Mouse (Mus musculus) forebrain, embryonic 11.5 days (tissue): ENCODE results near the gene Ccdc97. TPM values are rescaled to one million over a fixed set of nuclear protein-coding genes. Genes with fewer than 3 reads are reported as not detected.
A peak's percentile ranks its signal among the peaks of the same experiment; 100 is the strongest.

Experiments
- ATAC-seq: fragments of 200-750 bp; cut with Nextera tagmentation; replicated peaks from 2 replicates; pipeline ENCODE4 v1.8.0; 2017; ENCODE audit warnings: moderate TSS enrichment; ENCODE audit not compliant: low FRiP score
- DNase-seq: peaks from one replicate; pipeline ENCODE4 v3.0.0-alpha.2; 2017; ENCODE audit warnings: low spot score
- H3K27ac ChIP-seq: fragments of 300-500 bp; sonication (generic); 2 replicates; pipeline ENCODE4 v1.5.1; 2014; ENCODE audit warnings: low read depth, low read length
- H3K27me3 ChIP-seq: fragments of 300-500 bp; sonication (generic); 2 replicates; pipeline ENCODE4 v1.6.1; 2014; ENCODE audit warnings: mild to moderate bottlenecking, low read length, mixed read lengths; ENCODE audit not compliant: control insufficient read depth, insufficient read depth
- H3K36me3 ChIP-seq: fragments of 300-500 bp; sonication (generic); 2 replicates; pipeline ENCODE4 v1.6.1; 2014; ENCODE audit warnings: mild to moderate bottlenecking, low read length, moderate library complexity, mixed read lengths; ENCODE audit not compliant: control insufficient read depth, insufficient read depth
- H3K4me1 ChIP-seq: fragments of 300-500 bp; sonication (generic); replicated peaks from 2 replicates; pipeline ENCODE4 v1.6.1; 2014; ENCODE audit warnings: low read length, mixed read lengths; ENCODE audit not compliant: control insufficient read depth, insufficient read depth
- H3K4me2 ChIP-seq: fragments of 300-500 bp; sonication (generic); 2 replicates; pipeline ENCODE4 v1.6.1; 2014; ENCODE audit warnings: low read depth, mild to moderate bottlenecking, low read length, moderate library complexity, mixed read lengths; ENCODE audit not compliant: severe bottlenecking
- H3K4me3 ChIP-seq: fragments of 300-500 bp; sonication (generic); 2 replicates; pipeline ENCODE4 v1.5.1; 2014; ENCODE audit warnings: low read depth, low read length
- H3K9ac ChIP-seq: fragments of 300-500 bp; sonication (generic); 2 replicates; pipeline ENCODE4 v1.6.1; 2014; ENCODE audit warnings: low read length
- H3K9me3 ChIP-seq: fragments of 300-500 bp; sonication (generic); 2 replicates; pipeline ENCODE4 v1.6.1; 2016; ENCODE audit warnings: low read length, mixed read lengths; ENCODE audit not compliant: control insufficient read depth
- WGBS: fragments of 180-500 bp; shearing (Covaris S2); extraction: QIAGEN DNeasy Blood & Tissue Kit; methylation state at CpG from one replicate; pipeline ENCODE4 v1.1.7; 2014; 5-methylcytosine and 5-hydroxymethylcytosine counted together
- polyA plus RNA-seq: library from polyadenylated mRNA; unstranded; fragments of >200 nt; fragmentation: Nextera tagmentation; extraction: Ambion mirVana; gene quantifications from 2 replicates; pipeline ENCODE4 v1.2.1, GENCODE M21; 2014

Ccdc97 gene
- polyA plus RNA-seq, 1 experiment from 2014 or later = 37.8 TPM

GRCm38 (mm10) chr7:25754738-25755467, 36.0 kb upstream of the Ccdc97 start, which contains the start of gene Hnrnpul1:
TSS of gene Hnrnpul1 (minus strand) at chr7:25754757.
- ATAC-seq = peak; percentile 94
- peak; percentile 98 for DNase-seq
- Histone ChIP-seq H3K27ac (peak within 1 kb of the TSS; percentile 97), H3K4me3 (peak within 1 kb of the TSS; percentile 98), H3K4me1 (peaks cover 7% of the 10 kb centered on the region), H3K9me3 (no peaks in the 10 kb centered on the region), H3K27me3 (no peaks in the 10 kb centered on the region), H3K4me2 (peak within 1 kb of the TSS; percentile 63), H3K9ac (peak within 1 kb of the TSS; percentile 99), H3K36me3 (peaks cover 5% of the 10 kb centered on the region; the same call in 1 of the 2 replicates)
- under 1% methylated on average over 55 of the region's 55 CpGs for WGBS

- Histone ChIP-seq H3K36me3 (peaks cover 9% of the 10 kb centered on the region; the same call in 1 of the 2 replicates), H3K4me1 (peaks cover 7% of the 10 kb centered on the region), H3K9ac (peak overlapping the region; percentile 99), H3K4me3 (peak overlapping the region; percentile 98), H3K9me3 (no peaks in the 10 kb centered on the region), H3K27me3 (no peaks in the 10 kb centered on the region), H3K27ac (peak overlapping the region; percentile 97), H3K4me2 (peak overlapping the region; percentile 63)
- ATAC-seq = no peak
- no peak for DNase-seq
- under 1% methylated on average over 24 of the region's 30 CpGs for WGBS
These were observed 35.5 kb upstream of the Ccdc97 start for GRCm38 (mm10) chr7:25754439-25754737.

- peak; percentile 16 for ATAC-seq
- no peaks in the 10 kb centered on the region for H3K27me3 ChIP-seq
- peak overlapping the region; percentile 63 for H3K4me2 ChIP-seq
- WGBS = 1% methylated on average over 46 of the region's 46 CpGs
- peaks cover 7% of the 10 kb centered on the region for H3K4me1 ChIP-seq
- H3K9me3 ChIP-seq = no peaks in the 10 kb centered on the region
- peak overlapping the region; percentile 99 for H3K9ac ChIP-seq
- H3K4me3 ChIP-seq = peak overlapping the region; percentile 98
- no peak for DNase-seq
- H3K27ac ChIP-seq = peak overlapping the region; percentile 97
- H3K36me3 ChIP-seq = peaks cover 13% of the 10 kb centered on the region
These were observed 35.0 kb upstream of the Ccdc97 start for GRCm38 (mm10) chr7:25753643-25754438.

GRCm38 (mm10) chr7:25753076-25753475, 34.2 kb upstream of the Ccdc97 start:
- H3K36me3 ChIP-seq = peaks cover 17% of the 10 kb centered on the region
- no peak for ATAC-seq
- peaks cover 7% of the 10 kb centered on the region for H3K4me1 ChIP-seq
- H3K27me3 ChIP-seq = no peaks in the 10 kb centered on the region
- no peak for DNase-seq
- peak overlapping the region; percentile 98 for H3K4me3 ChIP-seq
- H3K9me3 ChIP-seq = no peaks in the 10 kb centered on the region
- no peak overlapping the region for H3K27ac ChIP-seq
- H3K9ac ChIP-seq = peak overlapping the region; percentile 99
- peak overlapping the region; percentile 63 for H3K4me2 ChIP-seq

- no peak for ATAC-seq
- Histone ChIP-seq H3K4me3 (no peak overlapping the region), H3K4me1 (no peaks in the 10 kb centered on the region), H3K4me2 (no peak overlapping the region), H3K9me3 (no peaks in the 10 kb centered on the region), H3K27me3 (no peaks in the 10 kb centered on the region), H3K9ac (no peak overlapping the region), H3K36me3 (peaks cover 53% of the 10 kb centered on the region), H3K27ac (no peak overlapping the region)
- DNase-seq = no peak
- 85% methylated on average over 3 of the region's 3 CpGs for WGBS
These were observed 28.0 kb upstream of the Ccdc97 start for GRCm38 (mm10) chr7:25746844-25747243.

GRCm38 (mm10) chr7:25738277-25738676, 19.4 kb upstream of the Ccdc97 start:
- H3K9me3 ChIP-seq = no peaks in the 10 kb centered on the region
- H3K4me3 ChIP-seq = no peak overlapping the region
- H3K27me3 ChIP-seq = no peaks in the 10 kb centered on the region
- no peaks in the 10 kb centered on the region for H3K4me1 ChIP-seq
- H3K9ac ChIP-seq = no peak overlapping the region
- WGBS = 94% methylated on average over 3 of the region's 3 CpGs
- no peak overlapping the region for H3K27ac ChIP-seq
- ATAC-seq (no peak), DNase-seq (no peak)
- H3K4me2 ChIP-seq = no peak overlapping the region
- peaks cover 28% of the 10 kb centered on the region for H3K36me3 ChIP-seq

GRCm38 (mm10) chr7:25736920-25737319, 18.0 kb upstream of the Ccdc97 start:
- DNase-seq (no peak), ATAC-seq (no peak)
- H3K4me2 ChIP-seq = no peak overlapping the region
- H3K27ac ChIP-seq = no peak overlapping the region
- no peak overlapping the region for H3K4me3 ChIP-seq
- whole genome bisulfite sequencing = 88% methylated on average over 2 of the region's 2 CpGs
- H3K9ac ChIP-seq = no peak overlapping the region
- H3K9me3 ChIP-seq = no peaks in the 10 kb centered on the region
- H3K27me3 ChIP-seq = no peaks in the 10 kb centered on the region
- H3K36me3 ChIP-seq = peaks cover 34% of the 10 kb centered on the region
- H3K4me1 ChIP-seq = no peaks in the 10 kb centered on the region

GRCm38 (mm10) chr7:25734991-25735390, 16.1 kb upstream of the Ccdc97 start:
- Histone ChIP-seq H3K4me3 (no peak overlapping the region), H3K9ac (no peak overlapping the region), H3K4me1 (no peaks in the 10 kb centered on the region), H3K36me3 (peaks cover 43% of the 10 kb centered on the region), H3K27me3 (no peaks in the 10 kb centered on the region), H3K9me3 (no peaks in the 10 kb centered on the region), H3K27ac (no peak overlapping the region), H3K4me2 (no peak overlapping the region)
- ATAC-seq = no peak
- WGBS = 78% methylated on average over 4 of the region's 4 CpGs
- no peak for DNase-seq
